Mouse (Mus musculus) embryo, embryonic 10 days (tissue): ENCODE data around the gene Irs3.

Experiments used
- DNase-seq: peaks from one replicate; pipeline ENCODE4 v3.0.0-alpha.2; 2015; ENCODE audit warnings: low spot score

The Irs3 gene

GRCm38 (mm10) chr5:137645652-137646091 lies at the start of gene Irs3:
Gene Irs3 (minus strand): TSS chr5:137645714.
- DNase-seq: peak; percentile 41

DNA sequence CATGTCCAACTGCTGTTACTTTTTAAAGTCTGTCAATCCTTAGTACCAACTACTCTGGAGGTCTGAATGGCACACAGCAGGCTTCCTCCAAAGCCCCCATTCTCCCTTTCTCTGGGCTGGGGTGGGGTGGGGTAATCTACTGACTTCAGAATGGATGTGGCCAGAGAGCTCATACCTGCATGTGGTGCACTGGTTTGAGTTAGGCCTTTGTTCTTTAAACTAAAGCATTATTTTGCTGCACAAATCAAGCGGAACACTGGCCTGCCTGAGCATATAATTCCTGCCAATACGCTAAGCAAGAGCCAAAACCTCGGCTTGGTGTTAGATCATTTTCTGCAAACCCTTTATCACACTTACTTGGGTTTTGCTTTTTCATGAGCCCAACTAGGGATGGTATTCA lies 49.3 kb upstream of the Irs3 start:
- DNase-seq: no peak

DNA sequence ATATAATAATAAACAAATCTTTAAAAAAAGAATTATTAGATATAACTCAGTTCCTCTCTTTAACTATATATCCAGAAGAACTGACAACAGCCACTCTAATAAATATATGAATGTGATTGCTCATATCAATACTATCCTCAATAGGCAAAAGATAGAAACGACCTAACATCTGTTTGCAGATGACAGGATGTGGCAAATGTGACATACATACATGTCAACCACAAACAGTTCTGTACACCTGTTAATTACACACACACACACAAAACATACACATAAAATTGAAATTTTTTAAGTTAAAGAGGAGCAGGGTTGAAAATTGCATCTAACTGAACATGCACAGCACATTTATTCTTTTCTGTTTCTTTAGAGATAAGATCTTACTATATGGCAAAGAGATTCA lies 46.4 kb upstream of the Irs3 start:
- DNase-seq: no peak

DNA sequence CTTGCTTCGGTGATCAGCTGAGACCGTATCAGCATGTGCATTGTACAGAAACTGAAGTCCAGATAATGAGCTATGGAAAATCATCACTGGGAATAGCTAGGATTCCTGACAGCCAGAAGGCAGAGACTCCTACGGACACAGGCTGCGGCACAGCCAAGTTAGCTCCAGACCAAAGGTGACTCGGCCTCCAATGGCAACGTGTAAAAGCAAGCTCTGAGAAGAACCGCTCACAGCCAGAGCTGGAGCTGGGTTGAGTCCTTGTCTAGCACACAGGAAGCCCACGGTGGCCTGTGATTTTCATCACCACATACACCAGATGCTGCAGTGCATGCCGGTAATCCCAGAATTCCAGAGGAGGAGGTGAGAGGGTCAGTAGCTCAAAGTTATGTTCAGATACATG lies 45.0 kb upstream of the Irs3 start:
- DNase-seq: no peak

- no peak for DNase-seq
Measured at GRCm38 (mm10) chr5:137689974-137690373, 44.5 kb upstream of the Irs3 start.

DNA sequence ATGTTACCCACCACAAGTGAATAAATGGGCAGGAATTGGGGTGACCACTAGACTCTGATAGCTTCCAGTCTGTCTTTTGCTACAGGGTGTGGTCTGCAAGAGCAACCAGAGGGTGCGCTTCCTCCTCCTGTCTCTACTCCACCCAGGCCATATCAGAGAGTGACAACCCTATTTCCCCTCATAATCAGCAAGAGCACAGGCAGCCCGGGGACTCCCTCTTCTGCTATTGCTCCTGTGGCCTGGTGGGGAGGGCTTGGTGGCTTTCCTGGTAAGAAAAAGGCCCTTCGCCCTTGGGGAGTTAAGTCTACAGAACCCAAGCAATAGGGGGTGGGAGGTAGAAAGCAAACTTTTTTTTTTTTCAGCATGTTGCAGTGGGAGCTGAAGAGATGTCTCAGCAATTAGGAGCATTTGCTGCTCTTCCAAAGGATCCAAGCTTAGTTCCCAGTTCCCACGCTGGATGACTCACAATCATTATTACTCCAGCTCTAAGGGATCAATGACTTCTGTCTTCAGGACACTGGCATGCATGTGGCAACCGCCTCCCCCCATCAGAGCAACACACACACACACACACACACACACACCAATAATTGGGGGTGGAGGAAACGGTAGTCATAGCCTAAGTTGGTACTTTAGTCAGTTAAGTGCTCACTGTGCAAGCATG lies 40.7 kb upstream of the Irs3 start:
- no peak for DNase-seq

DNA sequence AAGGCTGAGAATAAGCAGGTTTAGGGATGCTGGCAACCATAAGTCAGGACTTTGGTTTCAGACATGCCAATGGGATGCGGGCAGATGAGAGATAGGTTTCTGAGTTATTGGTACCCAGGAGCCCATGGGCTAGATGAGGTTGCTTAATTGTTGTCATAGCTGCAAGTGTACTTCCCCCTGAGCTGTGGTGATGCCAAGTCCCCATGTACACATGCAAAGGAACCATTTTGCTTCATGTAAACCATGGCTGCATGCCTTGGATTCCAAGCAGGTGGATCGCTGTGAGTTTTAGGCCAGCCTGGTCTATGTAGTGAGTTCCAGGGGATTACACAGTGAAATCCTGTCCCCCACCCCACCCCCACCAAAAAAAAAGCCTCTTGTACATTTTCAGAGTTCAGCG lies 40.1 kb upstream of the Irs3 start:
- DNase-seq: no peak

DNA sequence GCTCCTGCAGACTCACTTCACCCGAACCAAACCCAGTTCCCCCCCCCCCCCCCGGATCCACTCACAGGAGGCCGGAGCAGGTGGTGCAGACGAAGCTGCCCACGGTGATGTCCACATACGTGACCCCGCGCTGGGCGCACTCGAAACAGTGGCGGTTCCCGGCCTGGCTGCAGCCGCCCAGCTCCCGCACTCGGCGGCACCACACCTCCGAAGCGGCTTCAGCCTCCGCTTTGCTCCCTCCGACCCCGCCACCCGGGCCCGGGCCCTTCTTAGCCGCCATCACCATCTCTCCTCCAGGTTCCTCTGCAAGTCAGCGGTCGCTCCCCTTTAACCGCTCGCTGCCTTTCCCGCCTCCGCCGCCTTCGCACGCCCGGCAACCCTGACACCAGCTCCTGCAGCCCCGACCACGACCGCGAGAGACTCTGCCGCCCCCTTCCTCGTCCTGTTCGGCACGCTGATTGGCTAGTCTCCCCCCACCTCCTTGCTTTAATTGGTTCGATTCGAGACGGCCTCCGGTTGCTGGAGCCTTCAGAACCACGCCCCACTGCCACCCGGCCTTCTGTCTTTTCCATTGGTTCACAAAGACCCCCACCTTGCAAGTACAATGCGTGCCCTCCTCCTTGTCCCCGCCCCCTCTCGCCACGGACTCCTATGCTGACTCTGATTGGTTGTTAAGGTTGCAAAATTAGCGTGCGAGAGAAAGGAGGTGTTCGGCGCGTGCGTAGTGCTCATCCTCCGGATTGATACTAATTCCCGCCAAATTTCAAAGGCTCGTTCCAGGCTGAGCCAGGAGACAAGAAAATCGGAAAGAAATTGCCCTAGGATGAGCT lies 39.0 kb upstream of the Irs3 start, which contains the start of gene Agfg2:
Gene Agfg2, minus strand, starts transcription at position 433 of the 830 bp plus-strand sequence.
- DNase-seq: peak; percentile 98

DNA sequence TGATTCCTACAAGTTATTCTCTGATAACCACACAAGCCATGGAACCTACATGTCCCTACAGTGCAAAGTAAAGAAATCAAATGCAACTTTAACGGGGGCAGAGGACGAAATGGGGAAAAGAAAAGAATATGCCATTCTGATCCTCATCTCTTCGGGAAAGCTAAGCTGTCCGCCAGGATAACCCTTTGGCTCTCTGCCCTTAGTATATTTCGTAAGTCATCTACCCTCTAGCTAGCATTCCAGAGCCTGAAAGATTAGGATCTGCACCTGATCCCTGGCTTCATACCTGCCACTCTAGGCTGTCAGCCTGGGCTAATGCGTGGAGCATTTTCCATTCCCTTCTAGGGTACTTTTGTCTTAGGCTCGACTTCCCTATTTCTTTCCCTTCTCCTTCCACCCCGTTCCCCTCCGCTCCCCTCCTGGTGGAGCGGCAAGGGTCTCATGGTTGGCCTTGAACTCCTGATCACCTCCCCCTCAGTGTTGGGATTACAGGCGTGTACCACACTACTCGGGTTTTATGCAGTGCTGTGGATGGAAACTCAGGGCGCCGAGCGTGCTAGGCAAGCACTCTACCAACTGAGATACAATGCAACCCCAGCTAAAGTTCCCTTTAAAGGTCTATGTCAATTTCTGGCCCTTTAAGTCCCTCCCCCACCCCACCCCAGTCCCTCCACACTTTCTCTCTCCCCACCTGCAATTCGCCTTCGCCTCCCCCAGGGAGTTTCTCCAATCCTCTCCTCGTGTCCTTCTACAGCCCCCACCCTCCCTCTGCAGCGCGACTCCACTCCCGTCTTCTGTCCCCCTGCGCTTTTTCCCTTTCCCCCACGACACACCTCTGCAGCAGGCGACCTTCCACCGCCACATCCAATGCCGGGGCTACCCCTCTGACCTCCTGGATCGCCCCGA lies 38.1 kb upstream of the Irs3 start:
- peak; percentile 26 for DNase-seq

- no peak for DNase-seq
Measured at GRCm38 (mm10) chr5:137682526-137682925, 37.0 kb upstream of the Irs3 start.

GRCm38 (mm10) chr5:137679726-137680125 lies 34.2 kb upstream of the Irs3 start:
- DNase-seq: no peak

DNA sequence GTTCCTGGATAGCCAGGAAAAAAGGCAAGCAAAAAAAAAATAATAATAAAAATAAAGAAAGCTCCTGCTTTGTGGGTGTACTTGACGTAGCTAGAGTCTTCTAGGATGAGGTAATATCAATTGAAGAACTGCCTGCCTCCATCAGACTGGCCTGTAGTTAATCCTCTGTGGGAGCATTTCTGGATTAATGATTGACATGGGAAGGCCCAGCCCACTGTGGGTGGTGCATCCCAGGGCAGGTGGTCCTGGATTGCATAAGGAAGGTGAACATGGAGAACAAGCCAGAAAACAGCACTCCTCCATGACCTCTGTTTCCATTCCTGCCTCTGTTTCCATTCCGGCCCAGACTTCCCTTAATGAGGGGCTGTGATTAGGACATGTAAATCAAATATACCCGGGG lies 33.2 kb upstream of the Irs3 start:
- DNase-seq: no peak

GRCm38 (mm10) chr5:137677859-137678258 lies 32.3 kb upstream of the Irs3 start:
- DNase-seq: no peak

GRCm38 (mm10) chr5:137674786-137675185 lies 29.3 kb upstream of the Irs3 start:
- DNase-seq: no peak

GRCm38 (mm10) chr5:137673015-137673414 lies 27.5 kb upstream of the Irs3 start:
- DNase-seq: no peak

DNA sequence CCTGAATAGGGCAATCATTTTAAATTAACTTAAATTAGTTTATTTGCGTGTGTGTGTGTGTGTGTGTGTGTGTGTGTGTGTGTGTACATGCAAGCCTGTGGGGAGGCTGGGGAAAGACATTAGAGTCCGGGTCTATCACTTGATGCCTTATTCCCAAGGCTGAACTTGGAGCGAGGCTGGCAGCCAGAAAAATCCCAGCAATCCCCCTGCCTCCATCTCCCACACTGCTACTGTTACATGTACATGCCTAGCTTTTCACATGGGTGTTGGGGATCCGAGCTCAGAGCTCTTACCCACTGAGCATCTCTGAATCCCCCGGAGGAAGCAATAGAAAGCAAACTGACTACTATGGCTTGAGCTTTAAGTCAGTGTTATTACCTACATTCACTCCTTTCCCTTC lies 26.8 kb upstream of the Irs3 start:
- no peak for DNase-seq

GRCm38 (mm10) chr5:137671443-137672240 lies 26.1 kb upstream of the Irs3 start:
- DNase-seq: peak; percentile 44

GRCm38 (mm10) chr5:137670240-137670639 lies 24.7 kb upstream of the Irs3 start:
- no peak for DNase-seq

- DNase-seq: no peak
Measured at GRCm38 (mm10) chr5:137668971-137669370, 23.5 kb upstream of the Irs3 start.

DNA sequence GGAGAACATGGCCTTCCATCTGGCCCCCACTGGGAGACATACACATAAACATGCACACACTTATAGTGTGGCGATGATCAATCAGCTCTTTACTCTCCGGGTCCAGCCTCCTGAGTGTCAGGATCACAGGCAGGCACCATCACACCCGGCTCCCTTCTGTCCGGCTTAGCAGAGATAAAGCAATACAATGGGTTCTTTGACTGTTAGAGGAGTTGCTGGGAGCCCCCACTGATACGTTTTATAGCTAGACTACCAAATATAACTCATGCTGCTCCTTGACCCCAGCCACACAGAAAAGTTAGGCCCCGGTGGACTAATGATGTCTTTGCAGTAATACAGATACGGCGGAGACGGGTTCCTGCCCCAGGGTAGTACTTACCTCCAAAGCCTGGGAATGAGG lies 17.5 kb upstream of the Irs3 start:
- no peak for DNase-seq

DNA sequence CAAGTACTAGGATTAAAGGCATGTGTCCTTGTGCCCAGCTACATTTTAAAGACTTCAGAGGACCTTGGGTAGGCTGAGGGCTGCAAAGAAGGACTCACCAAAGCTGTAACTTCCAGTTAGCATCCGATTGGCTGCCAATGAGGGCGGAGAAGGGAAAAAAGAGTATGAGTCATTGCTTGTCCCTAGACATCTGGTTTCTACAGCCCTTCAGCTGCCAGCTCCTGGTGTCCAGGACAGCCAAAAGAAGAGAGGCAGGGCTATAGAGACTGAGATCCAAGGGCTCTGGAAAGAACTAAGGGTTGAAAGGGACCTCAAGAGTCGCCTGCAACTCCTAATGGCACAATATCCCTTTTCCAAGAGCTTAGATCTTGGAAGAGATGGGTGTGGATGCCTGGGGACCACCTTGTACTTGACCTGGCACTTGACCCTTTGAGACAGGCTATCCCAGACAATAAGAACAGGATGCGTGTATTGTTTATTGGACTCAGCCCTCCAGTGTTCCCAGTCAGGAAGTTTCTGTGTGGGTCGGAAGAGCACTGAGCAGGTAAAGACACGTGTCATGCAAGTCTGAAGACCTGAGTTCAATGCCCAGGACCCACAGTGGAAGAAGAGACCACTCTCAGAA lies 14.7 kb upstream of the Irs3 start:
- DNase-seq: no peak
